ENCODE assay signal across 26 mouse cellular contexts in the genomic region with DNA sequence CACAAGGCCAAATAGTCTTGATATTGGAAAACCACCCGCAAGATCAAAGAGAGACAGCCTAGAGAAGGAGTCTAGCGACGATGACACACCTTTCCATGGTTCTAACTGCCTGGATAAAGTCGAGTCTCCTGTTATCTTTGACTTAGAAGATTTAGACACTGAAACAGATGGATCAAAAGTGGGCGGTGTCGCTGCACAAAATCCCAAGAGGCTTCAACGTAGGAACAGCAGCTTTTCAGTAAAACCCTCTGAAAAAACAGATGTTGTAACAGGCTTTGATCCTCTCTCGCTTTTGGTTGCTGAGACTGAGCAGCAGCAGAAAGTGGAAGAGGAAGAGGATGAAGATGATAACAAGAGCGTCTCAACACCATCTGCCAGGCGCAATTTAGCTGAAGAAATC. TPM values are rescaled to one million over a fixed set of nuclear protein-coding genes. Genes with fewer than 3 reads are reported as not detected.
DNase-seq lines count a peak whose midpoint lies in the region; ATAC-seq lines count a peak whose summit lies in the region.
"Had no signal": no experiment of that assay in that cellular context is flagged by ENCODE, and none has a peak within 500 bp of the region (broad histone marks: within the 10 kb centered on the region; RNA-seq: fewer than 3 reads in every experiment).

No protein-coding gene starts in this region.

- no peak overlapping the region for H3K4me2 ChIP-seq in intestine, embryonic 15.5 days (replicated peaks)
- H3K4me2 ChIP-seq: forebrain, embryonic 15.5 days; heart, embryonic 13.5 days; hindbrain, embryonic 14.5 days had no signal

- H3K27ac ChIP-seq in intestine, embryonic 15.5 days, result no peak overlapping the region
- H3K27ac ChIP-seq: forebrain, embryonic 15.5 days; heart, adult 2 months; heart, embryonic 10.5 days; heart, embryonic 13.5 days; hindbrain, embryonic 14.5 days; hindbrain, postnatal 0 days had no signal

- peak; percentile 72; the same call in 1 of the 2 replicates for ATAC-seq in frontal cortex, adult (ENCODE audit: low TSS enrichment)
- no peak for ATAC-seq in intestine, embryonic 15.5 days
- ATAC-seq: activated CD4-positive, CD25-positive, alpha-beta regulatory T cell, adult 4 months; forebrain, embryonic 15.5 days; hindbrain, postnatal 0 days had no signal

- no peak overlapping the region for H3K9ac ChIP-seq in intestine, embryonic 15.5 days
- H3K9ac ChIP-seq: forebrain, embryonic 15.5 days; heart, embryonic 13.5 days; hindbrain, embryonic 14.5 days had no signal

- H3K4me3 ChIP-seq in intestine, embryonic 15.5 days (replicated peaks), result no peak overlapping the region
- H3K4me3 ChIP-seq: forebrain, embryonic 15.5 days; heart, adult 2 months; heart, embryonic 10.5 days; heart, embryonic 13.5 days had no signal

- no peaks in the 10 kb centered on the region for H3K4me1 ChIP-seq in intestine, embryonic 15.5 days (replicated peaks)
- H3K4me1 ChIP-seq: forebrain, embryonic 15.5 days; heart, embryonic 10.5 days; heart, embryonic 13.5 days had no signal

- no peaks in the 10 kb centered on the region for H3K9me3 ChIP-seq in intestine, embryonic 15.5 days
- H3K9me3 ChIP-seq: forebrain, embryonic 15.5 days; heart, embryonic 10.5 days; heart, embryonic 13.5 days had no signal

- no peaks in the 10 kb centered on the region for H3K27me3 ChIP-seq in intestine, embryonic 15.5 days (replicated peaks)
- H3K27me3 ChIP-seq: forebrain, embryonic 15.5 days; heart, embryonic 13.5 days had no signal

- DNase-seq in frontal cortex, postnatal 14 days (ENCODE audit: low spot score in 2 of 2), result no peak
- DNase-seq in layer of hippocampus, adult 9-11 months, result peak; percentile 23
- DNase-seq in layer of hippocampus, adult 11-12 months (ENCODE audit: low spot score), result no peak
- peak; percentile 47 for DNase-seq in right cerebral cortex, adult 18-20 months
- no peak for DNase-seq in right cerebral cortex, postnatal 10 days (ENCODE audit: low spot score in 2 of 2)
- DNase-seq in telencephalon, adult 2 months (ENCODE audit: low read depth, low spot score), result peak; percentile 67
- DNase-seq: adrenal gland, adult 8-10 months; adrenal gland, postnatal 25 days; cerebellum, adult 18-20 months; cerebellum, adult 9-10 months; cerebellum, postnatal 14 days; gastrocnemius, postnatal 10 days; gastrocnemius, postnatal 36 days; heart, adult 2 months; heart, postnatal 14 days; heart, postnatal 4 days had no signal

- 83% methylated on average over 10 of the region's 10 CpGs for WGBS in intestine, embryonic 15.5 days

- H3K36me3 ChIP-seq in intestine, embryonic 15.5 days, result peaks cover 3% of the 10 kb centered on the region; the same call in 1 of the 2 replicates

RNA-seq across cellular contexts. Expression of gene Slc24a1, which starts 54.8 kb away (rescaled TPM):
- polyA plus RNA-seq in intestine, embryonic 15.5 days (2015; fragmentation: Nextera tagmentation; extraction: Ambion mirVana), result 0.06 TPM in 1 of 2 replicates, not detected in the other
- polyA plus RNA-seq: embryonic facial prominence, embryonic 11.5 days; embryonic facial prominence, embryonic 14.5 days had no signal

Comparison
In these comparisons a context has a peak if more than half of its experiments do, and no peak if none do; other contexts are left out.
1. DNase-seq: peak in layer of hippocampus, adult 9-11 months (single experiment), right cerebral cortex, adult 18-20 months (single experiment) and telencephalon, adult 2 months (single experiment); none in frontal cortex, postnatal 14 days (0 of 2), layer of hippocampus, adult 11-12 months (single experiment) and right cerebral cortex, postnatal 10 days (0 of 2).